In genomic region chr9:66918672-66919330, GRCm38 (mm10) we compare ENCODE assay signal across 8 mouse cellular contexts. TPM values are rescaled to one million over a fixed set of nuclear protein-coding genes. Genes with fewer than 3 reads are reported as not detected.
DNase-seq lines count a peak whose midpoint lies in the region; ATAC-seq and TF ChIP-seq lines count a peak whose summit lies in the region.

No protein-coding gene starts in this region.

- no peak for DNase-seq in gastrocnemius, adult 2 months
- DNase-seq in gastrocnemius, adult 8-10 months (ENCODE audit: low spot score in 2 of 2) = no peak
- no peak for DNase-seq in forebrain, embryonic 14.5 days (ENCODE audit: low spot score)
- DNase-seq in naive thymus-derived CD4-positive, alpha-beta T cell, adult 2 months (ENCODE audit: low read depth) = peak; percentile 45
- DNase-seq in thymus, postnatal 10 days (ENCODE audit: low spot score in 2 of 2) = no peak
- DNase-seq in layer of hippocampus, adult 9-10 months (ENCODE audit: low spot score) = no peak

- TF ChIP-seq CTCF in gastrocnemius, adult 2 months (IDR thresholded peaks at IDR 0.05) = no peak
- no peak for TF ChIP-seq CTCF in ES-Bruce4 (IDR thresholded peaks at IDR 0.05; ENCODE audit: low read depth, low read length)

- ATAC-seq in forebrain, embryonic 14.5 days = no peak
- ATAC-seq in intestine, embryonic 16.5 days = no peak

- no peaks in the 10 kb centered on the region for H3K36me3 ChIP-seq in ES-Bruce4 (ENCODE audit: control insufficient read depth, insufficient read depth, low read length, poor library complexity, severe bottlenecking)
- 0 out of 2 replicates have a peak, but pooled peaks cover 8% of the 10 kb centered on the region for H3K36me3 ChIP-seq in forebrain, embryonic 14.5 days (ENCODE audit: control insufficient read depth, insufficient read depth, low read length)
- no peaks in the 10 kb centered on the region for H3K36me3 ChIP-seq in intestine, embryonic 16.5 days (ENCODE audit: control insufficient read depth, insufficient read depth, low read length)

- peak overlapping the region; percentile 82 for H3K9ac ChIP-seq in ES-Bruce4 (ENCODE audit: low read depth, poor library complexity, severe bottlenecking)
- H3K9ac ChIP-seq in forebrain, embryonic 14.5 days (ENCODE audit: low read length) = peak overlapping the region; percentile 89
- peak overlapping the region; percentile 95 for H3K9ac ChIP-seq in intestine, embryonic 16.5 days (ENCODE audit: low read depth, low read length)

- no peak for TF ChIP-seq EP300 in ES-Bruce4 (IDR thresholded peaks at IDR 0.05; ENCODE audit: insufficient read depth, low read depth, low read length)

- WGBS in forebrain, embryonic 14.5 days = 2% methylated on average over 27 of the region's 27 CpGs
- WGBS in intestine, embryonic 16.5 days = 2% methylated on average over 27 of the region's 27 CpGs

- peak overlapping the region; percentile 69 for H3K4me2 ChIP-seq in forebrain, embryonic 14.5 days (ENCODE audit: low read length)
- H3K4me2 ChIP-seq in intestine, embryonic 16.5 days (ENCODE audit: low read depth, low read length) = peak overlapping the region; percentile 77

- H3K4me1 ChIP-seq in ES-Bruce4 (ENCODE audit: control insufficient read depth, insufficient read depth, low read length) = no peaks in the 10 kb centered on the region
- peaks cover 24% of the 10 kb centered on the region for H3K4me1 ChIP-seq in forebrain, embryonic 14.5 days (ENCODE audit: control insufficient read depth, insufficient read depth, low read length)
- peaks cover 26% of the 10 kb centered on the region for H3K4me1 ChIP-seq in intestine, embryonic 16.5 days (ENCODE audit: control insufficient read depth, insufficient read depth, low read length)

- H3K27me3 ChIP-seq in ES-Bruce4 (ENCODE audit: control insufficient read depth, insufficient read depth, low read length, poor library complexity, severe bottlenecking) = peaks cover 5% of the 10 kb centered on the region
- no peaks in the 10 kb centered on the region for H3K27me3 ChIP-seq in forebrain, embryonic 14.5 days (replicated peaks; ENCODE audit: control insufficient read depth, insufficient read depth, low read length)
- H3K27me3 ChIP-seq in intestine, embryonic 16.5 days (replicated peaks; ENCODE audit: control insufficient read depth, insufficient read depth, low read length) = no peaks in the 10 kb centered on the region

- peak overlapping the region; percentile 92 for H3K27ac ChIP-seq in gastrocnemius, adult 2 months
- H3K27ac ChIP-seq in ES-Bruce4 (ENCODE audit: insufficient read depth, low read length) = no peak overlapping the region
- peak overlapping the region; percentile 85 for H3K27ac ChIP-seq in forebrain, embryonic 14.5 days (ENCODE audit: low read depth, low read length)
- peak overlapping the region; percentile 91 for H3K27ac ChIP-seq in intestine, embryonic 16.5 days (ENCODE audit: low read length)

- TF ChIP-seq POLR2A in ES-Bruce4 (IDR thresholded peaks at IDR 0.05; ENCODE audit: insufficient read depth, low read length) = no peak

- intact Hi-C loops in gastrocnemius, adult 2 months (cut with DNase I) = loop anchor here (2.0 to 5.0 kb wide), 3 partner anchors 20 to 82 kb away; no protein-coding TSS in a partner anchor

- H3K9me3 ChIP-seq in ES-Bruce4 (replicated peaks; ENCODE audit: control insufficient read depth, insufficient read depth, low read length, poor library complexity, severe bottlenecking) = no peaks in the 10 kb centered on the region
- no peaks in the 10 kb centered on the region for H3K9me3 ChIP-seq in forebrain, embryonic 14.5 days (replicated peaks; ENCODE audit: control insufficient read depth, low read length)
- H3K9me3 ChIP-seq in intestine, embryonic 16.5 days (ENCODE audit: control insufficient read depth, low read length) = no peaks in the 10 kb centered on the region

- peak overlapping the region; percentile 95 for H3K4me3 ChIP-seq in gastrocnemius, adult 2 months
- H3K4me3 ChIP-seq in ES-Bruce4 (ENCODE audit: low read depth, low read length) = peak overlapping the region; percentile 69
- H3K4me3 ChIP-seq in forebrain, embryonic 14.5 days (ENCODE audit: low read depth, low read length) = peak overlapping the region; percentile 82
- H3K4me3 ChIP-seq in intestine, embryonic 16.5 days (ENCODE audit: low read length) = peak overlapping the region; percentile 93

RNA-seq across cellular contexts. Expression of gene Rab8b, which starts 0.7 kb away (rescaled TPM):
- 1 to 10 TPM; 5.9 to 9.7 TPM for total RNA-seq in gastrocnemius, adult 2 months (2021)
- total RNA-seq in gastrocnemius, adult 8-10 months (2022) = 1 to 10 TPM; 5.1 to 6.4 (median 5.8) TPM
- polyA plus RNA-seq in ES-Bruce4 (2011; ENCODE audit: insufficient read depth, insufficient read length, low read depth, missing spikeins) = 10.8 and 11.2 TPM in 2 replicates
- 15.3 and 22.4 TPM in 2 replicates for polyA plus RNA-seq in forebrain, embryonic 14.5 days (2014; fragmentation: Nextera tagmentation; extraction: Ambion mirVana)
- 18.3 and 18.4 TPM in 2 replicates for polyA plus RNA-seq in intestine, embryonic 16.5 days (2015; fragmentation: Nextera tagmentation; extraction: Ambion mirVana)

RNA-seq across cellular contexts. Expression of gene Rps27l, which starts 27.1 kb away (rescaled TPM):
- total RNA-seq in gastrocnemius, adult 2 months (2021) = 100 to 1,000 TPM; 191 to 213 TPM
- total RNA-seq in gastrocnemius, adult 8-10 months (2022) = 100 to 1,000 TPM; 223 to 268 (median 240) TPM
- 880 and 921 TPM in 2 replicates for polyA plus RNA-seq in ES-Bruce4 (2011; ENCODE audit: insufficient read depth, insufficient read length, low read depth, missing spikeins)
- polyA plus RNA-seq in forebrain, embryonic 14.5 days (2014; fragmentation: Nextera tagmentation; extraction: Ambion mirVana) = 357 and 434 TPM in 2 replicates
- polyA plus RNA-seq in intestine, embryonic 16.5 days (2015; fragmentation: Nextera tagmentation; extraction: Ambion mirVana) = 763 and 818 TPM in 2 replicates

RNA-seq across cellular contexts. Expression of gene Lactb, which starts 56.5 kb away (rescaled TPM):
- 10 to 100 TPM; 17.7 to 22.3 TPM for total RNA-seq in gastrocnemius, adult 2 months (2021)
- total RNA-seq in gastrocnemius, adult 8-10 months (2022) = 10 to 100 TPM; 18.3 to 23.1 (median 22.6) TPM
- 11.8 and 12.2 TPM in 2 replicates for polyA plus RNA-seq in ES-Bruce4 (2011; ENCODE audit: insufficient read depth, insufficient read length, low read depth, missing spikeins)
- polyA plus RNA-seq in forebrain, embryonic 14.5 days (2014; fragmentation: Nextera tagmentation; extraction: Ambion mirVana) = 9.8 and 10.2 TPM in 2 replicates
- 5.6 and 6.7 TPM in 2 replicates for polyA plus RNA-seq in intestine, embryonic 16.5 days (2015; fragmentation: Nextera tagmentation; extraction: Ambion mirVana)
